Mouse (Mus musculus) neural tube, postnatal 0 days (tissue): ENCODE results near the gene Twnk. TPM values are rescaled to one million over a fixed set of nuclear protein-coding genes. Genes with fewer than 3 reads are reported as not detected.

Experiments
- polyA plus RNA-seq: library from polyadenylated mRNA; unstranded; fragments of >200 nt; fragmentation: Nextera tagmentation; extraction: Ambion mirVana; gene quantifications from 2 replicates; pipeline ENCODE4 v1.2.1, GENCODE M21; 2015

The Twnk gene
- polyA plus RNA-seq, result 8.8 TPM in 2 replicates

DNA sequence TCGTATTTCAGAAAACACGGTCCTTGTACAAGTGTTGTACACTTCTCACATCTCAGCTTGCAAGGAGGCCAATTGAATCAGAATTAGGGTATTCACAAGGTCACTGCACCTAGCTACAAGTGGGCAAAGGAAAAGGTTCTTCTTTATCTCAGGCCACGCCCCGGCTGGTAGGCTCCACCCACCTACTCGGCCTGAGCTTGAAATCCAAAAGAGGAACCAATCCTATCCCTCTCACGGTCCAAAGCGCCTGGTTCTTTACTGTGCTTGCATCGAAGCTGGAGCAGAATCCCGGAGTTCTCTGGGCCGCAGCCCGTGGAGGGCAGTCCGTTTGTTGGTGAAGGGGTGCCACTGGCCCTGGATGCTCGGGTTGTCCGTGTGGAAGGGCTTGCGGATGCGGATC is at the start of gene Twnk:
Twnk (plus strand) TSS at position 220 of the 400 bp plus-strand sequence.

DNA sequence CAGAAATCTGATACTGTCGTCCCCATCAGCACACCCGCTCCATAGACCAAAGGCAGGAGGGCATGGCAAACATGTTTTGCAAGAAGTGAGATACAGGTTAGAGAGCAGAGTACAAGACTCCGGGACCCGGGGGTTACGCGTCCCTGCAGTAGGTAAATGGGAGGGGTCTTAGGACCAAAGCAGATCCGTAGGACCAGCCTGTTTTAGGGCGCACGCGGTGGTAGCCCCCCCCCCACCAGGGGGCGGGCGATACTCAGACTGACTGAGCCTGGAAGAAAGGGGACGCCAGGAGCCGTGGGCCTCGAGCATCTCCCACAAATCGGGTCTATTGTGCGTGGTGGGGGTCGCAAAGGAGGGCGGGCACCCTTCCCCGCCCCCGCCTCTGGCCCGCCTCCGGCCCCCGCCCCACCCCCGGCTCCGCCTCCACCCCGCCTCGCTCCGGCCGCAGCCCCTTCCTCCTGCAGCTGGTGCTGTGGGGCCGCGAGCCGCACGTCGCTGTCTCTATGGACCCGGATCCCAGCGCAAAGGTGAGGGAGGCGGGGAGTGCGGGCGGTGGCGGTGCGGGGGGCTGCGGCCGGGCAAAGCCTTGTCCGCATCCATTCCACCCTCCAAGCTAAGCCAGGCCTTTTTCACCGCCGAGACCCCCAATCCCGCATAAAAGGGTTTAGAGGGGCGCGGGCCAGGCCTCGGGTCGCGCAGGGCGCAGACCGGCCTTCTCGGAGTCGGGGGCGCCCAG is 16.5 kb upstream of the Twnk start, which contains the start of gene Sema4g:
Sema4g (plus strand) TSS at position 271 of the 736 bp plus-strand sequence.

DNA sequence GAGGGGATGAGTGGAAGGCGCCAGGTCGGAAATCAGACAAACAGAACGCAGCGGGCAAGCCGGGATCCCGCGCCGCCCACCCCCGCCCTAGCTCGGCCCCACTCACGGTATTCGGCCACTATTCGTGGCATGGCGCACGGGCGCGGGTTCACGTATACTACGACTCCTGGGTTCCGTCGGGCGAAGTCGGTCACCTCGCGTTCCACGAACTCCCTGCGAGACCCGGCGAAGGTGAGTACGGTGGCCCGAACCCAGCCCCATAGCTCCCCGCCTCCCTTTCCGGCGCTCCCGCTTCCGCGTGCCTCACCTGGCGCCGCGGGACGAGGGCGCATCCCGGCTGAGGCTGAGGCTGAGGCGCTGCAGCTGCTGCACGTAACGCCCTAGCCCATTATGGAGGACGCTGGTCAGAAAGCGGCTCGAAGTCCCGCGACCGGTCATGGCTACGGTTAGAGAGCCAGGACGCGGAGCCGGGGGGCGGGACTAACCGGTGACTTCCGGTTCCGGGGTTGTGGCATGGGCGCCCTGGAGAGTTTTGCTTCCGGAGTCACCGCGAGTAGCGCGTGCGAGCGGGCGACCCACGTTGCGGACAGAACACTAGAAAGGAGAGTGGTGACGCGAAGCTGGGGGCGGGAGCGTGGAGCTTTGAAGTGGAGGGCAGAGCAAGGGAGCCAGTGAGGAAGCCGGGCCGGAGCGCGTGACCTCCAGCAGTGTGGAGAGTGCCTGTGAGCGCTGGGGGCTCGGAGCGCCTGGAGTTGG is 672 bp downstream of the Twnk start, which contains the start of gene Mrpl43:
Mrpl43 (minus strand) TSS at position 486 of the 756 bp plus-strand sequence.

DNA sequence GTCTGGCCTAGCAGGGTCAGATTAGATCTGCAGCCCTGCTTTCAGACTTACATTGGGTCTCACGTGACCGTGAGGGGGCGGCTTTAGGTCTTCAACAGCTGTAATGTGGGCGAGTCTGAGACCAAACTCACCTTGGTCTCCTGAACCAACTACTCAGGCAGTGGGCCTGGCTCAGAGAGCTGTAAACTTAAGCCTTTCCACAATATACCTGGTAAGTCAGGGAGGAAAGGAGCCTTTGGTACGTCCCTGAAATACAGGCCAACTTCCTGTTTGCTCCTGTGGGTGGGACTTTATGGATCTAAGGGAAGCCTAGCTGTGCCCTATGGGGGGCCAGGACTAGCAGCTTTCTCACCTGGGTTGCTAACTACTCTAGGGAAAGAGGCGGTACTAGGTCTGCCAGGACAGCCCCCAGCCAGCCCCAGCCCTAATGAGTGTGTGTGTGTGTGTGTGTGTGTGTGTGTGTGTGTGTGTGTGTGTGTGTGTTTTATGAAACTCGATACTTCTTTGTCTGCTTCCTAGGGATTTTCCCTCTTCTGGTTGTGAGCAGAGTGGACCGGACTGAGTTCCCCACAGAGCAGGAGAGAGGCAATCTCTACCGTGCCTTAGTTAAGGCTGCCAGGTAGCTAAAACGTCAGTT is 9.0 kb downstream of the Twnk start, which contains the start of gene Lzts2:
Lzts2 (plus strand) TSS at position 80 of the 637 bp plus-strand sequence.

DNA sequence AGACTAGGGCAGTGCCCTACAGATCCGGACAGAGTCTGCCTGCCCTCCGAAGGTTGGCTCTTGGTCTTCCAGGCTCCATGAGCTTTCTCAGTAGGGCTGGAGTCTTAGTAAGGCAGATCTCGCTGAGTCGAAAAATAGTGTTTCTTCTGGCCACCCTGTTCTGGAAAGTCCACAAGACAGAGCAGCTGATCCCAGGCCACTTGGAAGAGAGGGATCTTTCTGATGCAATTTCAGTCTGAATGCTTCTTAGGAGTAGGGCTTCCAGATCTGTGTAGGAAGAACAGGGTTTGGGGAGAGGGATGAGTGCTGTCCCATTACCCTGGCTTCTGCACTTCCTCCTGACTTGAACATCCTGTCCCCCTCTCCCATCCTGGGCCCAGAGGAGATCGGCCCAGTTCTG is 40.2 kb downstream of the Twnk start, which contains the start of gene Pdzd7:
Pdzd7 (minus strand) TSS at position 67 of the 400 bp plus-strand sequence.

DNA sequence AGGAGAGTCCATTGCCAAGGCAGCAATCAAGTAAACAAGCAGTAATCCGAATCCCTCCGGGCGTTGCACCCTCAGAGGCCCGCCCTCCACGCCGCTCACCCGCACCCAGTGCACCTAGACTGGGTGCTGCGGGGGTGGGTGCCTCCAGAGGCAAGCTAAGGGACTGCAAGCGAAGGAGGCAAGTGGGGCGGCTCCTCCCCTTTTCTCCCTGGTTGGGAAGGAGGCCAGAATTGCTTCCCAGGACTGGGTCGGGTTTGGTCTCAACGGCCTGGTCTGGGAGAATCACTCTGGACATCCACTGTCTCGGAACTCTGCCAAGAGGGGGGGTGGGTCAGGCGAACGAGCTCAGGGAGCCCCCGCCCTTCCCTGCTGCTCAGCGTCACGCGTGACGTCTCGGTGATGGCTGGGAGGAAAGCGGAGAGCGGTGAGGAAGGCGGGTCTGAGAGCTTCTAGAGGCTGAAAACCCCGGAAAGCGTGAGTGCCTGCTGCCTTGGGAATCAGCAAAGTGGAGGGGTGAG is 42.0 kb downstream of the Twnk start, which contains the start of gene Sfxn3:
Sfxn3 (plus strand) TSS at position 87 of the 518 bp plus-strand sequence.

Other genes starting within 250 kb of the Twnk start
- 16.5 and 18.3 TPM in 2 replicates for gene Pax2, start 249.6 kb upstream of the Twnk start, polyA plus RNA-seq
- gene Slf2, start 74.5 kb upstream of the Twnk start, polyA plus RNA-seq, result 15.9 and 21.3 TPM in 2 replicates
- 13.5 and 19.3 TPM in 2 replicates for gene Sema4g, start 16.6 kb upstream of the Twnk start, polyA plus RNA-seq
- gene Mrpl43, start 779 bp downstream of the Twnk start, polyA plus RNA-seq, result 101 and 122 TPM in 2 replicates
- gene Lzts2, start 8.8 kb downstream of the Twnk start, polyA plus RNA-seq, result 18.4 and 20.2 TPM in 2 replicates
- gene Pdzd7, start 40.1 kb downstream of the Twnk start, polyA plus RNA-seq, result 2.1 and 2.3 TPM in 2 replicates
- 58.6 and 64.6 TPM in 2 replicates for gene Sfxn3, start 41.8 kb downstream of the Twnk start, polyA plus RNA-seq
- 2.4 and 2.5 TPM in 2 replicates for gene Kazald1, start 69.6 kb downstream of the Twnk start, polyA plus RNA-seq
- not detected in 2 replicates for gene Tlx1, start 145.0 kb downstream of the Twnk start, polyA plus RNA-seq
- gene Lbx1, start 230.1 kb downstream of the Twnk start, polyA plus RNA-seq, result 20.0 and 23.9 TPM in 2 replicates